Mouse (Mus musculus) 3134 (cell line): ENCODE measurements around the gene Ncln.
"Not testable (repeated sequence)": the region's sequence is repeated elsewhere in the genome, so short reads cannot be mapped to it uniquely, and the experiment has no call there.

ENCODE experiments used
- DNase-seq: peaks from one replicate; pipeline ENCODE4 v3.0.0-alpha.2; 2011; ENCODE audit warnings: low spot score; ENCODE audit not compliant: insufficient read length; ENCODE audit errors: extremely low read depth

Gene Ncln

DNA sequence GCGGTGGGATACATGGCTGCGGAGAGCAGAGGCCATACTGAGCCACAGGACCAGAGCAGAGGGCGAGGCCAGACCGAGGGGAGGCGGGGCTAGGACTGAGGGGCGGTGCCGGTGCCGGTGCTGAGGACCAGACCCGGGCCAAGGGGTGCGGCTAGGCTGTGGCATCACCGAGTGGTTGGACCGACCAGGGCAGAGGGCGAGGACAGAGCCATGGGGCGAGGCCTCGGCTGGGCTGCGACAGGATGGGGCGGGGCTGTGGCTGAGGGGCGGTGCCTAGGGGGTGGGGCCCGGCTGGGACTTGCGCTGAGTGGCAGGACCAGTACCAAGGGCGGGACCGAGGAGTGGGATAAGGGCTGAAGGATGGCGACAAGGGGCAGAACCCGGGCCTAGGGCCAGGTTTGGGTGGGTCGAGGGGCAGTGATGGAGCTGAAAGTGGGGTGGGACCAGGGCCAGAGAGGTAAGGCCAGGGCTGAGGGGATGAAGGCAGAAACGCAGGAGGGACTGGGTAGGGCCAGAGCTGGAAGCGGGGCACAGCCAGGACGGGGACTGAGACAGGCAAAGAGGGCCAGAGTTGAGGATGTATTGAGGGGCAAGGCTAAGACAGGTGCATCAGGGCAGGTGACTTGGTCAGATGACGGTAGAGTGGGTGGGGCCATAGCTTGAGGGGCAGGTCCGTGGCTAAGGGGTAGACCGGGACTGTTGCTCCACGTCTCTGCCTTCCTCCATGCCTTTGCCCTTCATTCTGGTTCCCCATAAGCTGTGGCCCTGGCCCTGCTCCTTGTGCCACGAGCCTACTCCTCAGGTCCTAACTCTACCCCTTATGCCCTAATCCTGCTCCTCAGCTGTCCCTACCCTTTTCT lies 31.6 kb downstream of the Ncln start:
- DNase-seq, result no peak

DNA sequence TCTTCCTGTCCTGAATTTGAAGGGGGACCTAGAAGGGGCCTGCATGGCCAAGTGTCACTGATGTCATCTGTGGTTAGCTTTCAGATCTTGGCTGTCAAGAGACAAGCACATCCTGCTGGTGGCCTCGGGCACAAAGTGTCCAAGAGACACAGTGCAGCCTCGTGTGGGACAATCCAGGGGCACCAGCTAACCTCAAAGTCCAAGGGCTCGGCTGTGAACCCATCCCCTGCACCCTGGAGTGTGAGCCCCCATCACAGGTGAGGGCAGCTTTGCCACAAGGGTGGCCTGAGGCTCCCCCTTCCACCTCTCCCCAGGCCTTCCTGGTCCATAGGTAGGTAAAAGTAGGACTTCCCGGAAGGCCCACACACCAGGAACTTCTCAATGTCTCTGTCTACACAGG lies 32.7 kb downstream of the Ncln start:
- no peak for DNase-seq

DNA sequence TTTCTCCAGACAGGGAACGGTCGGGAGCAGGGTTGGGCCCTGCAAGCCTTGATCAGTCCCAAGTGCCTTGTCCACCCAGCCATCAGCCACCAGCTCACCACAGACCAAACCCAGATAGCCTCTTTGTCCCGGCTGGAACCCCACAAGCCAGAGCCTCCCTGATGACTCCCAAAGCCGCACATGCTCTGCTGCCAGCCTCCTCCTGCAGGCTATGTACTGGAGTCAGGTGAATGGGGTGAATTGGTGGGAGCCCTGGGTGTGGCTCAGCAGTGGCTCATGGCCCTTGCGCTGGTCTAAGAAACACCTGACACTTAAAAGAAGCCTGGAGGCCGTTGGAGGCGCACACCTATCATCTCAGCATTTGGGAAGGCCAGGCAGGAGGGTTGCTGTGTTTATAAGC lies 33.3 kb downstream of the Ncln start:
- DNase-seq, result no peak

GRCm38 (mm10) chr10:81462415-81462804 lies 33.8 kb downstream of the Ncln start:
- no peak for DNase-seq

GRCm38 (mm10) chr10:81461673-81462414 lies 34.3 kb downstream of the Ncln start:
- DNase-seq, result no peak

DNA sequence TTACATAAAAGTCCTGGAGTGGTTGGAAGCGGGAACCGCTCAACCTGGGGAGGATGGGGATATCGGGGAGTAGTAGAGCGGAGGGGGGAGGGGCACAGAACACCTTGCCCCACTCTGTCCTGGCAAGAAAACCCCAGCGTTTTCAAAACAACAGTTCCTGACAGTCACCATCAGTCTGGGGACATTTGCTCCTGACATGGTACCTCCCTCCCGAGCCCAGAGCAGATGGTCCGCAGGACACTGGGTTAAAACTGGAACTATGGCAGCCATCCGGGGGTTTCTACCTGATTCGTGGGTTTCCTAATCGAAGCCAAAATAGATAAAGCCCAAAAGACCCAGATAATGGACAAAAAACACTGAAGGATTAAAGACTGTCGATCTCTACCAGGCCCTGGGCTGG lies 35.2 kb downstream of the Ncln start:
- no peak for DNase-seq

DNA sequence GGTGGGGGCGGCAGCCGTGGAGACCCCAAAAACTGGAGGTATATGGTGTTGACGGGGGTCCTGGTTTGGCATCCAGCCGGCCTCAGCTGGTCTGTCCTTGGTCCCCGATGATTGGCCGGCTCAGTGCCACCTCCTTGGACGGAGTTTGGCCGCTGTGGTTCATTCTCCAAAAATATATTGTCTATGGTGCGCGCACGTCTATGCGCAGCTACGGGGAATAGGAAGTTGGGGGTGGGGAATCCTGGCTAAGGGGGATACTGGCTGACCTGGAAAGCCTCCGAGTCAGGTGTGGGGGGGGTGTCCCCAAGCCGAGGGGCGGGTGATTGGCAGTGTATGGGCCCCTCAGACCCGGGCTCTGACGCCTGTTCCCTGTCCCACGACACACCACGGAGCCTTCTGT lies 35.7 kb downstream of the Ncln start:
- no peak for DNase-seq

- DNase-seq, result no peak
Observed at GRCm38 (mm10) chr10:81459399-81459798, 36.8 kb downstream of the Ncln start.

DNA sequence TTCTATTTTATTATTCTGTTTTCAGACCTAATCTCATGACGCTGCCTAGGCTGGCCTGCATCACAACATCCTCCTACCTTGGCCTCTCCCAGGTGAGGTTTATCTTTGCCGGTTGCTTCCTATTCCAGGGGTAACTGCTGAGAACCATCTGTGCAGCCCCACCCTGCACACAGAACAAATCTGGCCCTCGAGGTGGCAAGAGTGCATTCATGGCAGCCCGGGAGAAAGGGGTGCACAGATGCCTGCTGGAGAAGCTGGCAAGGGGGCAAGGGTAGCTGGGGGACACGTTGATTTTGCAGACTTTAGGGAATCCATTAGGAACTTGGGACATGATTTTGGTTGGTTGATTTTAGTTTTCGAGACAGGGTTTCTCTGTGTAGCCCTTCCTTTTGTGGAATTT lies 37.9 kb downstream of the Ncln start:
- DNase-seq, result no peak

DNA sequence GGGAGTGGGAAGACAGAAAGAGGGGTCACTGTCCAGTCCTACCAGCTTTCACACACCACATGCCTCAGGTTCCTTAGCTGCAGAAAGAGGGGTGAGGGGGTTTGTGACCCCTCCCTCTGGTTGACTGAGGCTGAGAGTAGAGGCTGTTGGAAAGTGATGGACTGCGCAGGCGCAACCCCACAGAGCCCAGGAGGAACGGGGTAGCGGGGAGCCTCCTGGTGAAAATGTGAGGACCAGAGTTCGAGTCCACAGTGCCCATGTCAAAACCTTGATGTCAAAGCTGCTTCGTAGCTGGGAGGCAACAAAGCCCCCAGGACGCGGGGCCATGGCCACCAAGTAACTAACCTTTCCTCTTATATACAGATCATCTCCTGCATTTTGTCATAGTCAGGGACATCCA lies 38.6 kb downstream of the Ncln start:
- no peak for DNase-seq

DNA sequence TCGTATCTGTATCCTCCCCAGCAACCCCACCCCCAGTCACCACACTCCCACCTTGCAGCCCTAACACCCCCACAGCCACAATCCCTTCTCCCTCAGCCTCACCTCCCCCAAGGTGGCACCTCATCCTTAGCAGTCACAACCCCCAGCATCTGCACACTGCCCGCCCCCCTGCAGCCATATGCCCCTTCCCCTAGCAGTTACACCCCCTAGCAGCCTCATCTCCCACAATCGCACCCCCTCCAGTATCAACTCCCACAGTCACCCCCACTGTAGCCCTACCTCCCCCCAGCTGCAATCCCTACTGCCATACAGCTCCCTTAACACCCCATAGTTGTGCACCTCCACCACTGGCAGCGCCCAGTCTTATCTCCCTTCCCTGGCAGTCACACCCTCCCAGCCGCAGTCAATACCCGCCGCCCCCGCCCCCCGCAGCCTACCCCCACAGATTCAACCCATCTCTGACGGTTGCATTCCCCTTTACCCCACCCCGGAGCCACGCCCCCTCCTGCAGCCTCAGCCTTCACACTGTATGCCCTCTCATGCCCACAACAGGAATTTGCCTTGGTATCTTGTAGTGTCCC lies 39.1 kb downstream of the Ncln start:
- no peak for DNase-seq

DNA sequence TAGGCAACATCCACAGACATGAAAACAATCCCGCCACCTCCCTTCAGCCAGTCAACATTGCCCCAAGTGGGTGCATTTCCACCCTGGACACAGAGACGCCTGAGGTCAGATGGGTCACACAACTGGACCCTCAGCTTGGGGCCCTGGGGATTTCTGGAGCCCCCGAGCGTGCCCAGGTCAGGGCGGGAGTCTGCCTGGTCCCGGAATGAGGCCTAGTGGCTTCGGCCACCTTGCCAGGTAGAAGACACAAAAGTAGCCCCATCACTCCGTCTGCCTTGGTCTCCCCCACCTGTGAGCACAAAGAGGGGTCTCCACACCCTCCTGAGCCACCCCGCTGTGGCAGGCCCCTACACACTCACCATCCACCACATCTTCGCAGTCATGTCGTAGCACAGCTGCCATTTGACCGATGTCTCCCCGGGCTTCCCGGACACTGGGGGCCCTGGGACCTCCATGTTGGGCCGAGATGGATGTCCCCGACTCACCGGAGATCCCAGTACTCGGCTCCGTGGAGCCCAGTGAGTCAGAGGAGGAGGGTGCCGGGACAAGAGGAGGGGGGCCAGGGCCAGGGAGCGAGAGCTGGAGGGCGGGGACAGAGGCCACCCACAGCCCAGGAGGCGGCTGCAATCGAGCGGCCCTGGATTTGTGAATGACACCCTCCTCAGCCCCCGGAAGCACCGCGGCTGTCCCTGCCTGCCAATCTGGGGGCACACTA lies 40.9 kb downstream of the Ncln start, which contains the start of gene Nfic:
TSS of gene Nfic (minus strand) at position 455 of the 715 bp plus-strand sequence.
- DNase-seq, result no peak

DNA sequence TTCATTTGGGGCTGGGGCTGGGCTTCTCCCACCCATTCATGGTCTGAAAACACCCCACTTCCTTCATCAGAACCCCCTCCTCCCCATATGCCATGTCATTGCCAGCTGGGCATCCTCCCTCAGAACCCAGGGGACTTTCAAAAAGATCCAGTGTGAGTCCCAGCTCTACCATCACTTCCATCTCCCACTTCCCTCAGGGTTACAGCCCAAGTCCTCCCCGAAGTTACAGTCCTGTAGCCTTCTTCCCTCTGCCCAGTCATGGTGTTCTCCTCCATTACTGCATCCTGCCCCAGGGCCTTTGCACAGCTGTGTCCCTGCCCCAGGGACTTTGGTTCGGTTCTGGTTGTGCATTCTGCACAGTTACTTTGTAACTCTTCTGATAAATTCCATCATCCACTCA lies 42.1 kb downstream of the Ncln start:
- no peak for DNase-seq

DNA sequence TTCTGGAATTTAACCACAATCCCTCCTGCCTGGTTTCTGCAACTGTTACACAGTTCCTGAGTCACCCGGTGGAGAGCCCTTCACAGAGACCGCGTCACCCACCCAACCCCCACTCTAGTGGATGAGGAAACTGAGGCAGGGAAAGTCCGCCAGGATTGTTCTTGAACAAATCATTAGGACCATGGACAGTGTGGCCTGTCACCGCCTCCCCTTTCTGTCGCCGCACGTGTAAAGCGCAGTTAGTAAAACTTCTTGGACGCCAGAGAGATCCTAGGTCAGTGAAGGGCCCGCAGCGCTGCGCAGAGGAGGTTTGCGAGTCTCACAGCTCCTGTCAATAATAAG lies 43.3 kb downstream of the Ncln start:
- no peak for DNase-seq

DNA sequence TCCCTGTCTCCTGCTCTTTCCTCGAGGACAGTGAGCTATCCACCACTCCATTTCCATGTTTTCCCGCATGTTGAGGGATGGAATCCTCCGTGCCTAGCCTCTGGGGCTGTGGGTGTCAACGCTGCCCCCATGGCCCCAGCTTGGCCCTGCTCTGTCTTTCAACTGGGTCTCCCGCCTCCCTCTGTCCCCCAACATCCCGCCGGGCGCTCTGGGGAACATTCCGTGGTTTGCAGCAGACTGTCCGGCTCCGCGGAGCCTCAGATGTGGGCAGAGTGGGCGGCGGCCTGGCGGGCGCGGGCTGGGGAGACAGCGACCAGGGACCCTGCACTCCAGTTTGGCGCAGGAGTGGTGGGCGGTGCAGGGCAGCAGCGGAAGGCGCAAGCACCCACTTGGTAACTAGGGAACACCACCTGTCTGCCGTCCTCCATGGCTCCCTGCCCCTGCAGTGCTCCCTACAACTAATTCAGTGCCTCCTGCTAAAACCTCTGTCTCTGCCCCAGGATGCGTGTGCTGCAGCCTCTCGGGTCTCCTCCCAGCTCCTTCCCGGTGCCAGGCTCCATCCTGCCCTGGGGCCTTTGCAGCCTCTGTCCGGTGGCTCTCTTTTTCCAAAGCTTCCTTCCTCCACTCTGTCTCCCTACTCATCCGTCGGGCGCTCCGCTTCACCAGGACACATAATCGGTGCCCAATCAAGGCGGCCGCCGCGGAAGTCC lies 43.8 kb downstream of the Ncln start:
- DNase-seq, result peak; percentile 79

DNA sequence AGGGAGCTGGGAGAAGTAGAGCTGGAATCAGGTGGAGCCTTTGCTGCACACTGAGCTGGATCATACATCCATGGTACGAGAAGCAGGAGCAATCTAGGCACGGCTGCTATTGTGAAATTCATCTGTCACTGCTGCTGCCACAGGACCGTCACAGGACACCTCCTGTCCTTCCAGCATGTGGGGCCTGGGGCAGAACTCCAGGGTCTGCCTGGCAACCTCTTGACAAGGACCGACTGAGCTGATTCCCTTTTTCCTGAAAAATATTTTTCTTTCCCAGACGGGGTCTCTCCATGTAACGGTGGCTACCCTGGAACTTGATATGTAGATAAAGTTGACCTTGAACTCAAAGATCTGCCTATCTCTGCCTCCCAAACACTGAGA lies 44.8 kb downstream of the Ncln start:
- DNase-seq, result no peak

DNA sequence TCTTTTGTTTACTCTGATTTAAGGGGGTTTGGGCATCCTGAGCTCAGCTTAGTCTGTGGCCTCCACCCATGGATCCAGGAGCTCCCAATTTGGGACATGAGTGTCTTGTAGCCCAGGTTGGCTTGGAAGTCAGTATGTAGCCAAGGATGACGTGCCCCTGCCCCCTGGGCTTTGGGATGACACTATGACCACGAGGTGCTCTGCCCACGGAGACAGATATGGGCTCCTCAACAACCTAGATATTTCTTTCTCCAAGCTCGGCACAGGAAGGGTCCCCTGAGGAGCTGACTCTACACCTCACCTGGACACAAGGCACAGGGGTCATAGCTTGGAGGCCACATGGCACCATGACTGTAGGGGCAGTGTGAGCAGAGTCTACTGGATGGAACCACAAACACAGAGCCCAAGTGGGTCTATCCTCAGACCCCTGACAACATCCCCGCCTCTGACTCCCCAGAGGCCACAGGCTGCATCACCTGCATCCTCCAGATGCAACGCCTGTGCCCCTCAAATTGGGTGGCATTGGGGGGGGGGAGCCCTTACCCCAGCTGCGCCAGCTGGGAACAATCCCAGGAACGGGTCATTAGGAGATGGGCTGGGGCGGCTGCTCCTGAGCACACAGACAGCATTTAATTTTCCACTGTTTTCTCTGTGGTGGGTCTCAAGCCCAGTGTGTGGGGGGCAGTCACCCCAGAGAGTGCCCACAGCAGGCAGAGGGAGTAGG lies 45.4 kb downstream of the Ncln start:
- no peak for DNase-seq

DNA sequence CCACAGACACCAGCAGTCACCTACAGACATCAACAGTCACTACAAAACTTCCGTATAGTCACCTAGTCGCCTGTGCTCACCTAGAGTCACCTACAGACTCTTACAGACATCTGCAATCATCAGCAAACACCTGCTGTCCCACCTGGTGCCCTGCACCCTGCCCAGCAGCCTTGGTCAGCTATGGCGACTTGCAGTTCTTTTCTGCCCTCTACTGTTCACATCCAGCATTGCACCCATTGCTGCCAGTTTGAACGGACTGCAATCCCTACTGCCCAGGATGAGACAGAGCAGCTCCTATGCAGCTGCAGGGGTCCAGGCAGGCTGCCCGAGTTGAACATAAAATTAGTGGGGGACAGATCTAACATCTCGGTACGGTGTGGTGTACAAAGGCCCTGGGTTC lies 46.1 kb downstream of the Ncln start:
- DNase-seq, result peak; percentile 49

GRCm38 (mm10) chr10:81445516-81445915 lies 50.7 kb downstream of the Ncln start:
- DNase-seq, result not testable (repeated sequence)

DNA sequence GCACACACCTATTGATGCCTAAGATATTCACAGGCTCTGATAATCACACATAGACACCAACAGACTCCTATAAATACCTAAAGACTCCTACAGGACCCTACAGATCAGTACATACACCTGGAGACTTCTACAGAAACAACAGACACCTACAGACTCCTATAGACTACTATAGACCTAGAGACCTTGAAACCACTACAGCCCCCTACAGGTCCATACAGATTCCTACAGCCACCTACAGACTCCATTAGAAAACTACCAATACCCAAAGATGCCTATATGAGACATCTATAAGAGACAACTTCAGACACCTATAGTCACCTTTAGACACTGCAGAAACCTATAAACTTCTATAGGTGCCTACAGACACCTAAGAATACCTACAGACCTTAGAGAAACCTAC lies 55.2 kb downstream of the Ncln start:
- no peak for DNase-seq
